Mouse (Mus musculus) stomach, embryonic 16.5 days (tissue): ENCODE results near the gene Rd3l. TPM values are rescaled to one million over a fixed set of nuclear protein-coding genes. Genes with fewer than 3 reads are reported as not detected.

Source experiments
- ATAC-seq: fragments of 200-750 bp; cut with Nextera tagmentation; 2 replicates; pipeline ENCODE4 v1.8.0; 2017; ENCODE audit warnings: moderate number of reproducible peaks, moderate TSS enrichment; ENCODE audit not compliant: insufficient read depth, low FRiP score
- H3K27ac ChIP-seq: fragments of 300-500 bp; sonication (generic); 2 replicates; pipeline ENCODE4 v1.5.1; 2014; ENCODE audit warnings: low read length
- H3K27me3 ChIP-seq: fragments of 300-500 bp; sonication (generic); 2 replicates; pipeline ENCODE4 v1.6.1; 2014; ENCODE audit warnings: low read length, control low read depth, mixed read lengths; ENCODE audit not compliant: control insufficient read depth, insufficient read depth
- H3K36me3 ChIP-seq: fragments of 300-500 bp; sonication (generic); 2 replicates; pipeline ENCODE4 v1.6.1; 2014; ENCODE audit warnings: low read length; ENCODE audit not compliant: control insufficient read depth, insufficient read depth
- H3K4me1 ChIP-seq: fragments of 300-500 bp; sonication (generic); 2 replicates; pipeline ENCODE4 v1.6.1; 2014; ENCODE audit warnings: low read length, control low read depth, mixed read lengths; ENCODE audit not compliant: control insufficient read depth, insufficient read depth
- H3K4me2 ChIP-seq: fragments of 300-500 bp; sonication (generic); 2 replicates; pipeline ENCODE4 v1.6.1; 2014; ENCODE audit warnings: low read depth, low read length, mixed read lengths
- H3K4me3 ChIP-seq: fragments of 300-500 bp; sonication (generic); replicated peaks from 2 replicates; pipeline ENCODE4 v1.5.1; 2014; ENCODE audit warnings: mild to moderate bottlenecking, low read length
- H3K9ac ChIP-seq: fragments of 300-500 bp; sonication (generic); 2 replicates; pipeline ENCODE4 v1.6.1; 2014; ENCODE audit warnings: low read length
- H3K9me3 ChIP-seq: fragments of 300-500 bp; sonication (generic); replicated peaks from 2 replicates; pipeline ENCODE4 v1.6.1; 2016; ENCODE audit warnings: low read length, control low read depth; ENCODE audit not compliant: control insufficient read depth
- whole genome bisulfite sequencing: fragments of 180-500 bp; shearing (Covaris S2); extraction: QIAGEN DNeasy Blood & Tissue Kit; methylation state at CpG from one replicate; pipeline ENCODE4 v1.1.7; 2014; 5-methylcytosine and 5-hydroxymethylcytosine counted together
- polyA plus RNA-seq: library from polyadenylated mRNA; unstranded; fragments of >200 nt; fragmentation: Nextera tagmentation; extraction: Ambion mirVana; gene quantifications from 2 replicates; pipeline ENCODE4 v1.2.1, GENCODE M21; 2015

Gene Rd3l
- polyA plus RNA-seq, 1 experiment from 2014 or later = not detected

- Histone ChIP-seq H3K27me3 (no peaks in the 10 kb centered on the region), H3K9ac (peak overlapping the region; percentile 61), H3K27ac (peak overlapping the region; percentile 94), H3K36me3 (no peaks in the 10 kb centered on the region), H3K4me2 (peak overlapping the region; percentile 45), H3K4me1 (peaks cover 65% of the 10 kb centered on the region), H3K9me3 (no peaks in the 10 kb centered on the region), H3K4me3 (no peak overlapping the region)
- 24% methylated on average over 24 of the region's 24 CpGs for WGBS
- peak; percentile 91 for ATAC-seq
Measured at GRCm38 (mm10) chr12:111936706-111937550, 44.2 kb downstream of the Rd3l start.

- peak overlapping the region; percentile 82 for H3K27ac ChIP-seq
- peaks cover 59% of the 10 kb centered on the region for H3K4me1 ChIP-seq
- H3K9me3 ChIP-seq = no peaks in the 10 kb centered on the region
- peak overlapping the region; percentile 19 for H3K4me3 ChIP-seq
- no peak for ATAC-seq
- peak overlapping the region; percentile 39; the same call in 1 of the 2 replicates for H3K9ac ChIP-seq
- H3K4me2 ChIP-seq = peak overlapping the region; percentile 32
- no peaks in the 10 kb centered on the region for H3K27me3 ChIP-seq
- 48% methylated on average over 2 of the region's 2 CpGs for WGBS
- H3K36me3 ChIP-seq = no peaks in the 10 kb centered on the region
Measured at GRCm38 (mm10) chr12:111933971-111934370, 47.1 kb downstream of the Rd3l start.

GRCm38 (mm10) chr12:111933032-111933704, 47.9 kb downstream of the Rd3l start:
- Histone ChIP-seq H3K4me1 (peaks cover 53% of the 10 kb centered on the region), H3K9ac (peak overlapping the region; percentile 39), H3K4me2 (peak overlapping the region; percentile 32)

DNA sequence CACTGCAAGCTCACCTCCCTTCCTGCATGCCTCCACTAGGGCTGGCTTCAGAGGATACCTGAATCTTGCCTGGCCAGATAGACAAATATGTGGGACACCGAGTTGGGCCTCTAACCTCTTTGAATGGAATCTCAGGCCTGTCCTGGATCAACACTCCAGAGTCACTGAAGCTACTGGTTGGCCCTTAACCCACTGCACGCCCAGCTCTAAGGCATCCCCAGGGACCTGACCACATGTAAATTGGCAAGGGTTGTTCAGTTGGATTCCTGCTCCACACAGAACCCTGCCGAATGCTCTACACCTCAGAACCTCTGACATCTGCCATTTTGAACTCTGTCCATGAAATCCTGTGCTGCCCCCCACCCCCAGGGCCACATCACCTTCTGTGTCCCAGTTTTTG, 48.6 kb downstream of the Rd3l start:
- H3K9me3 ChIP-seq = no peaks in the 10 kb centered on the region
- no peak overlapping the region for H3K4me3 ChIP-seq
- WGBS = 61% methylated on average over 3 of the region's 3 CpGs
- H3K27me3 ChIP-seq = no peaks in the 10 kb centered on the region
- H3K27ac ChIP-seq = peak overlapping the region; percentile 82; the same call in 1 of the 2 replicates
- peaks cover 52% of the 10 kb centered on the region for H3K4me1 ChIP-seq
- ATAC-seq = no peak
- H3K9ac ChIP-seq = no peak overlapping the region
- H3K36me3 ChIP-seq = no peaks in the 10 kb centered on the region
- H3K4me2 ChIP-seq = no peak overlapping the region

More at GRCm38 (mm10) chr12:111933032-111933704, 47.9 kb downstream of the Rd3l start:
- no peaks in the 10 kb centered on the region for H3K27me3 ChIP-seq
- no peaks in the 10 kb centered on the region for H3K36me3 ChIP-seq
- WGBS = 47% methylated on average over 11 of the region's 11 CpGs
- H3K9me3 ChIP-seq = no peaks in the 10 kb centered on the region
- ATAC-seq = peak; percentile 50
- H3K4me3 ChIP-seq = peak overlapping the region; percentile 19
- H3K27ac ChIP-seq = peak overlapping the region; percentile 82

GRCm38 (mm10) chr12:111931411-111932025, 49.6 kb downstream of the Rd3l start:
- Histone ChIP-seq H3K27ac (no peak overlapping the region), H3K9me3 (no peaks in the 10 kb centered on the region)

More at GRCm38 (mm10) chr12:111931411-111932025, 49.6 kb downstream of the Rd3l start:
- ATAC-seq = no peak
- H3K27me3 ChIP-seq = no peaks in the 10 kb centered on the region
- 88% methylated on average over 9 of the region's 9 CpGs for WGBS
- peaks cover 50% of the 10 kb centered on the region for H3K4me1 ChIP-seq
- no peak overlapping the region for H3K4me2 ChIP-seq
- H3K36me3 ChIP-seq = no peaks in the 10 kb centered on the region
- no peak overlapping the region for H3K4me3 ChIP-seq
- H3K9ac ChIP-seq = no peak overlapping the region

Other genes with a start within 250 kb of the Rd3l start
- 90.8 and 96.1 TPM in 2 replicates for gene Klc1, start 222.5 kb downstream of the Rd3l start, polyA plus RNA-seq
- gene Xrcc3, start 167.4 kb downstream of the Rd3l start, polyA plus RNA-seq = 6.9 and 9.9 TPM in 2 replicates
- gene Zfyve21, start 167.1 kb downstream of the Rd3l start, polyA plus RNA-seq = 131 and 137 TPM in 2 replicates
- 8.3 and 10.6 TPM in 2 replicates for gene Ppp1r13b, start 73.2 kb downstream of the Rd3l start, polyA plus RNA-seq
- 648 and 711 TPM in 2 replicates for gene Atp5mpl, start 14.3 kb downstream of the Rd3l start, polyA plus RNA-seq
- 0.13 and 0.14 TPM in 2 replicates for gene Tdrd9, start 9.8 kb downstream of the Rd3l start, polyA plus RNA-seq
- gene Aspg, start 125.4 kb upstream of the Rd3l start, polyA plus RNA-seq = 3.8 and 5.2 TPM in 2 replicates
- gene Kif26a, start 164.9 kb upstream of the Rd3l start, polyA plus RNA-seq = 2.6 and 3.5 TPM in 2 replicates